Mouse (Mus musculus): Measurements from ENCODE around the gene Tmem163. TPM values are rescaled to one million over a fixed set of nuclear protein-coding genes. Genes with fewer than 3 reads are reported as not detected.

The Tmem163 gene
- total and polyA plus RNA-seq, 3 experiments, result not detected

DNA sequence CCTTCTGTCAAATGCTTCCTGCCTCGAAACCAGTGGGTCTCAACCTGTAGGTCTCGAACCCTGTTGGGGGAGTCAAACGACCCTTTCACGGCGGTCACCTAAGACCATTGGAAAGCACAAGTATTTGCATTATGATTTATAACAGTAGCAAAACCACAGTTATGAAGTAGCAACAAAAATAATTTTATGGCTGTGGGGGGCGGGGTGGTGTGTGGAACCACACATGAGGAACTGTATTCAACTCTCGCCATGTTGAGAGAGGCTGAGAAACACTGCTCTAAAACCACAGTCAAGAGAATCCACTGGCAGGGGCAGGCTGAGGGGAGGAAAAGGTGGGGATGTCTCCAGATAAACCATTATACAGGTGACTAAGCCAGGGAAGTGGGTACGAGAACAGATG, 166.2 kb downstream of the Tmem163 start:
- Histone ChIP-seq H3K36me3 (ENCODE audit: control insufficient read depth in 1 of 2, insufficient read depth in 2 of 2, low read length in 2 of 2) (no peaks in the 10 kb centered on the region), H3K27me3 (ENCODE audit: control insufficient read depth in 1 of 2, insufficient read depth in 2 of 2, low read length in 2 of 2) (peaks cover 0 to 1% of the 10 kb centered on the region in 2 experiments; a peak in 1 of 4 replicates), H3K27ac (ENCODE audit: control insufficient read depth, low read depth, low read length) (no peak overlapping the region), H3K4me1 (ENCODE audit: control insufficient read depth in 1 of 2, insufficient read depth in 2 of 2, low read length in 2 of 2) (no peaks in the 10 kb centered on the region), H3K79me2 (ENCODE audit: control insufficient read depth, insufficient read depth, low read length, poor library complexity) (no peaks in the 10 kb centered on the region), H3K4me3 (ENCODE audit: control insufficient read depth in 1 of 2, insufficient read depth in 1 of 2, low read depth in 2 of 2, low read length in 2 of 2) (no peak overlapping the region), H3K9ac (ENCODE audit: control insufficient read depth, low read depth, low read length, poor library complexity, severe bottlenecking) (no peak overlapping the region), H3K9me3 (replicated peaks; ENCODE audit: insufficient read depth, low read length) (no peaks in the 10 kb centered on the region)
- no peak for TF ChIP-seq ETS1 (IDR thresholded peaks at IDR 0.05; ENCODE audit: low read depth, low read length)
- TF ChIP-seq TBP (IDR thresholded peaks at IDR 0.05; ENCODE audit: low read depth, low read length), result no peak
- no peak for TF ChIP-seq CTCF (IDR thresholded peaks at IDR 0.05 in 2 of 3, conservative IDR thresholded peaks at IDR 0.05 in 1 of 3; ENCODE audit: control insufficient read depth in 1 of 3, insufficient read depth in 1 of 3, low read depth in 2 of 3, low read length in 3 of 3, poor library complexity in 1 of 3, severe bottlenecking in 1 of 3)
- no peak for TF ChIP-seq ZKSCAN1 (IDR thresholded peaks at IDR 0.05; ENCODE audit: low read depth, low read length)
- TF ChIP-seq HCFC1 (IDR thresholded peaks at IDR 0.05; ENCODE audit: low read depth, low read length), result no peak
- TF ChIP-seq CHD2 (IDR thresholded peaks at IDR 0.05; ENCODE audit: low read length), result no peak
- no peak for TF ChIP-seq ELF1 (IDR thresholded peaks at IDR 0.05; ENCODE audit: low read depth, low read length)
- no peak for TF ChIP-seq POLR2AphosphoS5 (IDR thresholded peaks at IDR 0.05; ENCODE audit: borderline replicate concordance, low read depth, low read length)
- TF ChIP-seq NRF1 (IDR thresholded peaks at IDR 0.05; ENCODE audit: insufficient read depth, low read depth, low read length, poor library complexity, severe bottlenecking), result no peak
- no peak for TF ChIP-seq TCF12 (IDR thresholded peaks at IDR 0.05; ENCODE audit: low read depth, low read length)
- no peak for TF ChIP-seq TAL1 (IDR thresholded peaks at IDR 0.05; ENCODE audit: low read length)
- TF ChIP-seq USF1 (IDR thresholded peaks at IDR 0.05; ENCODE audit: low read depth, low read length), result no peak
- TF ChIP-seq NELFE (IDR thresholded peaks at IDR 0.05; ENCODE audit: low read depth, low read length), result no peak
- TF ChIP-seq ZC3H11A (IDR thresholded peaks at IDR 0.05; ENCODE audit: low read depth, low read length), result no peak
- no peak for DNase-seq (ENCODE audit: low read depth, low spot score)

DNA sequence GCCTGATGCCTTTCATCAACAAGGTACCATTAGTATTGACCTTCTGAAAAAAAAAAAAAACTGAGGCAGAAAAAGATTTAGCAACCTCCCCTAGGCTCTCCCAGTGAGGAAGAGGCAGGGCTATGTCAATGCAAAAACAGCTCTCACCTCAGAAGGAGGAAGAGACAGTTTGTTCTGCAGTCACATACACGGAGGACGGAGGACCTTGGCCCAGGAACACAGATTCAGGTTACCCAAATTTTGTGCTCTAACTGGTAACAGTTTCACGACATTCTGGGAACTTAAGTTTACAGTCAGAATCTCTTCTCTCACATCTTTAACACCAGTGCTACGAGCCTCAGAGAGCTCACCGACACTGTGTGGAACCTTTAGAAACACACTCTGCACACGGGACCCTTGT, 166.6 kb downstream of the Tmem163 start:
- no peak for DNase-seq (ENCODE audit: low read depth, low spot score)
- Histone ChIP-seq H3K4me3 (ENCODE audit: control insufficient read depth in 1 of 2, insufficient read depth in 1 of 2, low read depth in 2 of 2, low read length in 2 of 2) (no peak overlapping the region), H3K9me3 (replicated peaks; ENCODE audit: insufficient read depth, low read length) (no peaks in the 10 kb centered on the region), H3K79me2 (ENCODE audit: control insufficient read depth, insufficient read depth, low read length, poor library complexity) (no peaks in the 10 kb centered on the region), H3K36me3 (ENCODE audit: control insufficient read depth in 1 of 2, insufficient read depth in 2 of 2, low read length in 2 of 2) (no peaks in the 10 kb centered on the region), H3K27me3 (ENCODE audit: control insufficient read depth in 1 of 2, insufficient read depth in 2 of 2, low read length in 2 of 2) (peaks cover 0 to 1% of the 10 kb centered on the region in 2 experiments; a peak in 1 of 4 replicates), H3K9ac (ENCODE audit: control insufficient read depth, low read depth, low read length, poor library complexity, severe bottlenecking) (no peak overlapping the region), H3K27ac (ENCODE audit: control insufficient read depth, low read depth, low read length) (no peak overlapping the region), H3K4me1 (ENCODE audit: control insufficient read depth in 1 of 2, insufficient read depth in 2 of 2, low read length in 2 of 2) (no peaks in the 10 kb centered on the region)
- TF ChIP-seq MAX (IDR thresholded peaks at IDR 0.05; ENCODE audit: low read length) (no peak), CHD1 (IDR thresholded peaks at IDR 0.05; ENCODE audit: low read depth, low read length) (no peak), ZC3H11A (IDR thresholded peaks at IDR 0.05; ENCODE audit: low read depth, low read length) (no peak), GATA1 (IDR thresholded peaks at IDR 0.05; ENCODE audit: low read depth, low read length) (no peak), MYC (IDR thresholded peaks at IDR 0.05; ENCODE audit: low read depth, low read length) (no peak)
